10 mouse cellular contexts compared by ENCODE assay signal in the genomic region with DNA sequence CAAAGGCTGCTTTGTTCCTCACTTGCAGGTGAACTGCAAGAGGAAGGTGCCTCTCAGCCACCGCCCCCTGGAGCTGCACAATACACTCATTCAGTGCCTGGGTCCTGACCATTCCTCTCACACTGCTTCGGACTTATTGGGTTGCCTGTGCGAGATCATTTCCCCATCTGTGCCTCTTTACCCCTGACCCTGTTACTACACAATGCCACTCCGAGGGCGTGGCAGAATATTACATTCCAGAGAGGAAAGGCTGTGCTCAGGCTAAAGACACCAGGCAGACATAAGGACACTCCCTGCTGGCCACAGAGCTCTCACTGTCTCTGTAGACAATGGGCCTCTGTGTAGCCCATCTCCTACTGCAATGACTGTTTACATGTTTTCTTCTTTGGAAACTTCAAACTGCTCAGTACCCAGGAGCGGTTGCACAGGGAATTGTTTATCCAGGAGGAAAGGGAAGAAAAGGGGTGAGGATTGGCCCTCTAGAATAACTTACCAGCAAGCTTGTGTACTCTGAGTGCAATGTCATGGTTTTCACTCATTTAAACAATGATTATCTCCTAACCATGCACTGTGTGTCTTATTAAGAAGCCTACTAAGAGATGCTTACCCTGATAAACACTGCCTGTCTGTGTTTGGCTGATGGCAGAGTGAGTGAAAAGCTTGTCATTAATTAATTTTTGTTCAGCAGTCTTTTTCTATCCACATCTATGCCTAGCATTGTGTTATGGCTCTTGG.
A peak's percentile ranks its signal among the peaks of the same experiment; 100 is the strongest.
DNase-seq lines count a peak whose midpoint lies in the region; ATAC-seq and TF ChIP-seq lines count a peak whose summit lies in the region.
"Had no signal": no experiment of that assay in that cellular context is flagged by ENCODE, and none has a peak within 500 bp of the region (broad histone marks: within the 10 kb centered on the region; RNA-seq: fewer than 3 reads in every experiment).

No protein-coding gene starts in this region.

- 44% methylated on average over 6 of the region's 6 CpGs for WGBS in lung, embryonic 15.5 days
- 20% methylated on average over 6 of the region's 6 CpGs for WGBS in embryonic facial prominence, embryonic 10.5 days
- 22% methylated on average over 6 of the region's 6 CpGs for WGBS in intestine, postnatal 0 days
- WGBS in small intestine, adult 2 months: 23% methylated on average over 6 of the region's 6 CpGs
- WGBS in liver, postnatal 0 days (ENCODE audit: insufficient replicate concordance): 54% methylated on average over 6 of the region's 6 CpGs

- peak; percentile 55; the same call in 1 of the 2 replicates for ATAC-seq in lung, embryonic 15.5 days (ENCODE audit: borderline replicate concordance, extremely low read depth, low FRiP score, low TSS enrichment)
- peak; percentile 98 for ATAC-seq in intestine, postnatal 0 days
- no peak for ATAC-seq in liver, postnatal 0 days
- ATAC-seq: Patski had no signal

- H3K9ac ChIP-seq in lung, embryonic 15.5 days: no peak overlapping the region
- H3K9ac ChIP-seq in intestine, postnatal 0 days (ENCODE audit: low read depth, low read length): no peak overlapping the region
- H3K9ac ChIP-seq in liver, postnatal 0 days (replicated peaks): no peak overlapping the region

- H3K27ac ChIP-seq in lung, embryonic 15.5 days: 0 out of 2 replicates have a peak overlapping the region, but pooled peaks have one; percentile 47
- peak overlapping the region; percentile 12 for H3K27ac ChIP-seq in embryonic facial prominence, embryonic 10.5 days (replicated peaks)
- peak overlapping the region; percentile 35; the same call in 1 of the 2 replicates for H3K27ac ChIP-seq in intestine, postnatal 0 days (ENCODE audit: low read depth, low read length)
- H3K27ac ChIP-seq in small intestine, adult 2 months (ENCODE audit: insufficient read depth, low read depth, low read length): peak overlapping the region; percentile 42; the same call in 1 of the 2 replicates
- H3K27ac ChIP-seq in liver, postnatal 0 days (ENCODE audit: low read depth): no peak overlapping the region

- H3K4me1 ChIP-seq in lung, embryonic 15.5 days: no peaks in the 10 kb centered on the region
- peaks cover 15% of the 10 kb centered on the region for H3K4me1 ChIP-seq in embryonic facial prominence, embryonic 10.5 days
- no peaks in the 10 kb centered on the region for H3K4me1 ChIP-seq in intestine, postnatal 0 days (replicated peaks; ENCODE audit: control insufficient read depth, insufficient read depth, low read length)
- H3K4me1 ChIP-seq in small intestine, adult 2 months (ENCODE audit: control insufficient read depth, insufficient read depth, insufficient read length, low read length): no peaks in the 10 kb centered on the region; the same call in 1 of the 2 replicates
- no peaks in the 10 kb centered on the region for H3K4me1 ChIP-seq in liver, postnatal 0 days (ENCODE audit: insufficient read depth)

- H3K9me3 ChIP-seq in lung, embryonic 15.5 days: no peaks in the 10 kb centered on the region
- no peaks in the 10 kb centered on the region for H3K9me3 ChIP-seq in embryonic facial prominence, embryonic 10.5 days
- H3K9me3 ChIP-seq in intestine, postnatal 0 days (ENCODE audit: control insufficient read depth): no peaks in the 10 kb centered on the region
- no peaks in the 10 kb centered on the region for H3K9me3 ChIP-seq in liver, postnatal 0 days (ENCODE audit: low read length)

- DNase-seq in lung, postnatal 4 days: no peak
- peak; percentile 45 for DNase-seq in embryonic facial prominence, embryonic 10.5 days (ENCODE audit: low spot score)
- DNase-seq in liver, postnatal 0 days: no peak
- no peak for DNase-seq in thymus, postnatal 14 days
- DNase-seq in thymus, postnatal 25 days: no peak
- DNase-seq: heart, postnatal 14 days had no signal

- H3K36me3 ChIP-seq in lung, embryonic 15.5 days: no peaks in the 10 kb centered on the region
- H3K36me3 ChIP-seq in embryonic facial prominence, embryonic 10.5 days (replicated peaks): no peaks in the 10 kb centered on the region
- H3K36me3 ChIP-seq in intestine, postnatal 0 days (ENCODE audit: control insufficient read depth, insufficient read depth): no peaks in the 10 kb centered on the region
- no peaks in the 10 kb centered on the region for H3K36me3 ChIP-seq in small intestine, adult 2 months (ENCODE audit: control insufficient read depth, insufficient read depth, low read length)
- no peaks in the 10 kb centered on the region for H3K36me3 ChIP-seq in liver, postnatal 0 days (replicated peaks; ENCODE audit: insufficient read depth, low read length)

- no peak overlapping the region for H3K4me2 ChIP-seq in lung, embryonic 15.5 days
- H3K4me2 ChIP-seq in intestine, postnatal 0 days (replicated peaks; ENCODE audit: low read depth): 0 out of 2 replicates have a peak overlapping the region, but pooled peaks have one; percentile 21
- no peak overlapping the region for H3K4me2 ChIP-seq in liver, postnatal 0 days (ENCODE audit: low read depth, low read length)

- TF ChIP-seq EP300 in liver, postnatal 0 days (IDR thresholded peaks at IDR 0.05; ENCODE audit: low read depth): no peak

- no peak for TF ChIP-seq POLR2A in small intestine, adult 2 months (IDR thresholded peaks at IDR 0.05; ENCODE audit: low read depth, low read length)

- no peak; the same call in none of the 2 replicates for TF ChIP-seq CTCF in intestine, postnatal 0 days (IDR thresholded peaks at IDR 0.05; ENCODE audit: low read depth)
- TF ChIP-seq CTCF in small intestine, adult 2 months (IDR thresholded peaks at IDR 0.05; ENCODE audit: extremely low read depth, insufficient read length, insufficient replicate concordance, low read depth, low read length): no peak
- TF ChIP-seq CTCF in liver, postnatal 0 days (IDR thresholded peaks at IDR 0.05; ENCODE audit: low read depth): no peak

- no peaks in the 10 kb centered on the region for H3K27me3 ChIP-seq in lung, embryonic 15.5 days
- no peaks in the 10 kb centered on the region for H3K27me3 ChIP-seq in embryonic facial prominence, embryonic 10.5 days (replicated peaks; ENCODE audit: low read depth, poor library complexity, severe bottlenecking)
- no peaks in the 10 kb centered on the region for H3K27me3 ChIP-seq in intestine, postnatal 0 days (replicated peaks; ENCODE audit: control insufficient read depth, insufficient read depth, low read length)
- no peaks in the 10 kb centered on the region for H3K27me3 ChIP-seq in small intestine, adult 2 months (ENCODE audit: control insufficient read depth, insufficient read depth, low read length)
- no peaks in the 10 kb centered on the region for H3K27me3 ChIP-seq in liver, postnatal 0 days (ENCODE audit: insufficient read depth, low read length)
- H3K27me3 ChIP-seq: Patski had no signal

- H3K4me3 ChIP-seq in lung, embryonic 15.5 days: no peak overlapping the region
- no peak overlapping the region for H3K4me3 ChIP-seq in embryonic facial prominence, embryonic 10.5 days
- H3K4me3 ChIP-seq in intestine, postnatal 0 days (ENCODE audit: low read depth, low read length): no peak overlapping the region
- H3K4me3 ChIP-seq in small intestine, adult 2 months (ENCODE audit: low read depth, low read length): no peak overlapping the region
- no peak overlapping the region for H3K4me3 ChIP-seq in liver, postnatal 0 days (ENCODE audit: low read depth, low read length)
